Mouse (Mus musculus) kidney, embryonic 15.5 days (tissue): ENCODE data around the gene Rbm20. TPM values are rescaled to one million over a fixed set of nuclear protein-coding genes. Genes with fewer than 3 reads are reported as not detected.

ENCODE experiments used
- ATAC-seq: fragments of 200-750 bp; cut with Nextera tagmentation; replicated peaks from 2 replicates; pipeline ENCODE4 v1.8.0; 2017; ENCODE audit warnings: moderate TSS enrichment; ENCODE audit not compliant: low FRiP score
- H3K27ac ChIP-seq: fragments of 300-500 bp; sonication (generic); 2 replicates; pipeline ENCODE4 v1.5.1; 2015; ENCODE audit warnings: mild to moderate bottlenecking, inconsistent platforms
- H3K27me3 ChIP-seq: fragments of 300-500 bp; sonication (generic); 2 replicates; pipeline ENCODE4 v1.6.1; 2015; ENCODE audit warnings: inconsistent platforms
- H3K36me3 ChIP-seq: fragments of 300-500 bp; sonication (generic); 2 replicates; pipeline ENCODE4 v1.6.1; 2015; ENCODE audit warnings: inconsistent platforms
- H3K4me1 ChIP-seq: fragments of 300-500 bp; sonication (generic); 2 replicates; pipeline ENCODE4 v1.6.1; 2015; ENCODE audit warnings: inconsistent platforms
- H3K4me2 ChIP-seq: fragments of 300-500 bp; sonication (generic); 2 replicates; pipeline ENCODE4 v1.6.1; 2015; ENCODE audit warnings: moderate library complexity, mild to moderate bottlenecking, inconsistent platforms
- H3K4me3 ChIP-seq: fragments of 300-500 bp; sonication (generic); replicated peaks from 2 replicates; pipeline ENCODE4 v1.5.1; 2015; ENCODE audit warnings: mild to moderate bottlenecking, inconsistent platforms
- H3K9ac ChIP-seq: fragments of 300-500 bp; sonication (generic); 2 replicates; pipeline ENCODE4 v1.6.1; 2015; ENCODE audit warnings: mild to moderate bottlenecking, inconsistent platforms
- H3K9me3 ChIP-seq: fragments of 300-500 bp; sonication (generic); replicated peaks from 2 replicates; pipeline ENCODE4 v1.6.1; 2016; ENCODE audit warnings: inconsistent platforms
- WGBS: fragments of 180-500 bp; shearing (Covaris S2); methylation state at CpG from one replicate; pipeline ENCODE4 v1.1.7; 2015; ENCODE audit warnings: mixed read lengths; 5-methylcytosine and 5-hydroxymethylcytosine counted together
- polyA plus RNA-seq: library from polyadenylated mRNA; unstranded; fragments of >200 nt; fragmentation: Nextera tagmentation; extraction: Ambion mirVana; gene quantifications from 2 replicates; pipeline ENCODE4 v1.2.1, GENCODE M21; 2015

Rbm20 gene
- polyA plus RNA-seq, 1 experiment from 2014 or later: 2.9 TPM

- no peaks in the 10 kb centered on the region for H3K27me3 ChIP-seq
- H3K4me1 ChIP-seq: 0 out of 2 replicates have a peak, but pooled peaks cover 2% of the 10 kb centered on the region
- no peak overlapping the region for H3K27ac ChIP-seq
- ATAC-seq: peak; percentile 62; the same call in 1 of the 2 replicates
- H3K9me3 ChIP-seq: no peaks in the 10 kb centered on the region
- 67% methylated on average over 8 of the region's 8 CpGs for WGBS
- no peak overlapping the region for H3K4me3 ChIP-seq
- no peak overlapping the region for H3K4me2 ChIP-seq
- no peak overlapping the region for H3K9ac ChIP-seq
- no peaks in the 10 kb centered on the region for H3K36me3 ChIP-seq
Measured at GRCm38 (mm10) chr19:53762749-53763438, 85.8 kb downstream of the Rbm20 start.

GRCm38 (mm10) chr19:53764688-53765478 is 87.8 kb downstream of the Rbm20 start:
- Histone ChIP-seq H3K9me3 (no peaks in the 10 kb centered on the region), H3K4me3 (no peak overlapping the region), H3K4me1 (peaks cover 5% of the 10 kb centered on the region), H3K9ac (no peak overlapping the region), H3K27me3 (no peaks in the 10 kb centered on the region), H3K27ac (no peak overlapping the region), H3K36me3 (no peaks in the 10 kb centered on the region), H3K4me2 (no peak overlapping the region)
- no peak for ATAC-seq
- WGBS: 83% methylated on average over 7 of the region's 7 CpGs

GRCm38 (mm10) chr19:53768478-53768877 is 91.4 kb downstream of the Rbm20 start:
- Histone ChIP-seq H3K9ac (no peak overlapping the region), H3K4me1 (peaks cover 5% of the 10 kb centered on the region), H3K4me3 (no peak overlapping the region), H3K27me3 (no peaks in the 10 kb centered on the region), H3K4me2 (peak overlapping the region; percentile 40), H3K9me3 (no peaks in the 10 kb centered on the region), H3K36me3 (no peaks in the 10 kb centered on the region), H3K27ac (no peak overlapping the region)
- 27% methylated on average over 3 of the region's 3 CpGs for WGBS
- ATAC-seq: no peak

GRCm38 (mm10) chr19:53773937-53774640 is 97.0 kb downstream of the Rbm20 start:
- peak; percentile 75 for ATAC-seq
- 54% methylated on average over 11 of the region's 11 CpGs for WGBS

GRCm38 (mm10) chr19:53774641-53775350 is 97.7 kb downstream of the Rbm20 start:
- no peak for ATAC-seq
- Histone ChIP-seq H3K36me3 (no peaks in the 10 kb centered on the region), H3K4me3 (no peak overlapping the region), H3K4me1 (peaks cover 11% of the 10 kb centered on the region), H3K27ac (no peak overlapping the region), H3K9ac (no peak overlapping the region), H3K27me3 (no peaks in the 10 kb centered on the region), H3K4me2 (no peak overlapping the region), H3K9me3 (no peaks in the 10 kb centered on the region)
- WGBS: 46% methylated on average over 7 of the region's 7 CpGs

More at GRCm38 (mm10) chr19:53773937-53774640, 97.0 kb downstream of the Rbm20 start:
- H3K9me3 ChIP-seq: no peaks in the 10 kb centered on the region
- no peak overlapping the region for H3K4me2 ChIP-seq
- H3K4me1 ChIP-seq: peaks cover 11% of the 10 kb centered on the region
- peak overlapping the region; percentile 9; the same call in 1 of the 2 replicates for H3K27ac ChIP-seq
- no peaks in the 10 kb centered on the region for H3K27me3 ChIP-seq
- no peak overlapping the region for H3K9ac ChIP-seq
- no peaks in the 10 kb centered on the region for H3K36me3 ChIP-seq
- no peak overlapping the region for H3K4me3 ChIP-seq

DNA sequence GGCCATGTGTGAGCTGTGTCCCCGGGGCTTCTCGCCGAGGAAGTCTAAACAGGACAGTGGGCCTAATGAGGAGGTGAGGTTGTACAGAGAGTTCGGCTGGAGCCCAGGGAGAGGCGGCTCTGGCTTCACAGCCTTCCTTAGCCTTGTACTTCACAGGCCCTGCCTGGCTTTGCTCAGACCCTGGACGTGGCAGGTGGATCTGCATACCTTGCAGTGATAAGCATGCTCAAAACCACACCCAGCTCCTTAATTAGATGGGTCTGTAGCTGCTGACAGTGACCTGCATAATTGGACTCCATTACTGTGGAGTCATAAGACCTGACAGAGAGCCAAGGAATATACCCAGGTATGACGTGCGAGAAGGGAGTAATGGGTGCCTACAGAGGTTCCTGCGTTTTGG is 102.3 kb downstream of the Rbm20 start:
- Histone ChIP-seq H3K9me3 (no peaks in the 10 kb centered on the region), H3K9ac (no peak overlapping the region), H3K4me3 (no peak overlapping the region), H3K4me2 (no peak overlapping the region), H3K27me3 (no peaks in the 10 kb centered on the region), H3K36me3 (no peaks in the 10 kb centered on the region), H3K4me1 (0 out of 2 replicates have a peak, but pooled peaks cover 3% of the 10 kb centered on the region), H3K27ac (no peak overlapping the region)
- ATAC-seq: no peak
- WGBS: 88% methylated on average over 9 of the region's 9 CpGs

DNA sequence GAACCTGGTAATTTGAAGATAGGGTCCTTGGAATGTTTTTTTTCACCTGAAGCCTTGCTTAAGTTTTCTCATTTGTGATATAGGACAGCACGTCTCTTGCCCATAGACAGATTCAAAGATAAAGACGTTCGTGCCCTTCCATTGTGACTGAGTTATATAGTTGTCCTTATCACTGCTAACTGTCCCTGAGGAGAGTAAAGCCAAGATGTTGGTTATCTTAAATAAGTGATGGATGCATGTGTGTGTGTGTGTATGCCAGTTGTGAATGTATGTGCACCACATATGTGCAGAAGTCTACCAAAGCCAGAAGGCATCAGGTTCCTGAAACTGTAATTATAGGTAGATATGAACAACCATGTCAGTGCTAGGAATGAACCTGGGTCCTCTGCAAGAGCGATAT is 102.7 kb downstream of the Rbm20 start:
- WGBS: 93% methylated on average over 4 of the region's 4 CpGs
- H3K36me3 ChIP-seq: no peaks in the 10 kb centered on the region
- H3K27ac ChIP-seq: no peak overlapping the region
- H3K27me3 ChIP-seq: no peaks in the 10 kb centered on the region
- H3K4me2 ChIP-seq: no peak overlapping the region
- H3K4me1 ChIP-seq: no peaks in the 10 kb centered on the region
- no peak for ATAC-seq
- no peaks in the 10 kb centered on the region for H3K9me3 ChIP-seq
- H3K4me3 ChIP-seq: no peak overlapping the region
- no peak overlapping the region for H3K9ac ChIP-seq

- WGBS: 62% methylated on average over 9 of the region's 9 CpGs
Measured at GRCm38 (mm10) chr19:53780752-53781602, 103.9 kb downstream of the Rbm20 start.

GRCm38 (mm10) chr19:53781826-53782225 is 104.7 kb downstream of the Rbm20 start:
- ATAC-seq: no peak
- Histone ChIP-seq H3K9me3 (no peaks in the 10 kb centered on the region), H3K27me3 (no peaks in the 10 kb centered on the region), H3K27ac (no peak overlapping the region), H3K4me3 (no peak overlapping the region), H3K4me1 (peaks cover 16% of the 10 kb centered on the region), H3K4me2 (no peak overlapping the region), H3K9ac (no peak overlapping the region), H3K36me3 (no peaks in the 10 kb centered on the region)
- 80% methylated on average over 7 of the region's 7 CpGs for WGBS

More at GRCm38 (mm10) chr19:53780752-53781602, 103.9 kb downstream of the Rbm20 start:
- ATAC-seq: no peak
- Histone ChIP-seq H3K27ac (no peak overlapping the region), H3K4me2 (no peak overlapping the region), H3K27me3 (no peaks in the 10 kb centered on the region), H3K4me1 (peaks cover 8% of the 10 kb centered on the region), H3K36me3 (no peaks in the 10 kb centered on the region), H3K9ac (no peak overlapping the region), H3K4me3 (no peak overlapping the region), H3K9me3 (no peaks in the 10 kb centered on the region)

DNA sequence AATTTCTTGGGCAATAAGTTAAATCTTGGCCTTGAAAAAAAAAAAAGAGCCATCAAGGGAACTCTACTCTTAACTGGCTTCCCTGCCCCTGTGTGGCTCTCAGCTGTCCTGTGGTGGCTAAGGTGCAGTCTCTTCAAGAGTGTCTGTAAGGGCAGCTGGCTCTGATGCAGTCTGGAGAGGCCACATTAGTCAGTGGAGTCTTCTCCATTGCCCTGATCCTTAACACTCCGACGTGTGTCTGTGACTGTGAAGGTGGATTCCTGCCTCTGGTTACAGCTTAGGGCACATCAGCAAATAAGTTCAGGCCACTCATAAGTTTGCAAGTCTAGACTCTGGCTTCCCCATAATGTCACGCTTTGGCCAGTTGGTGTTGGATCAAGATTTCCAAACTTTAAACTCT is 108.2 kb downstream of the Rbm20 start:
- peaks cover 35% of the 10 kb centered on the region for H3K4me1 ChIP-seq
- no peak overlapping the region for H3K4me2 ChIP-seq
- no peak overlapping the region for H3K9ac ChIP-seq
- no peak overlapping the region for H3K4me3 ChIP-seq
- WGBS: 86% methylated on average over 3 of the region's 3 CpGs
- no peaks in the 10 kb centered on the region for H3K27me3 ChIP-seq
- no peak for ATAC-seq
- no peaks in the 10 kb centered on the region for H3K36me3 ChIP-seq
- H3K27ac ChIP-seq: 0 out of 2 replicates have a peak overlapping the region, but pooled peaks have one; percentile 73
- H3K9me3 ChIP-seq: no peaks in the 10 kb centered on the region

- 41% methylated on average over 2 of the region's 2 CpGs for WGBS
- H3K27ac ChIP-seq: peak overlapping the region; percentile 73
- no peak for ATAC-seq
Measured at GRCm38 (mm10) chr19:53786239-53786638, 109.1 kb downstream of the Rbm20 start.

More at GRCm38 (mm10) chr19:53786239-53786638, 109.1 kb downstream of the Rbm20 start:
- H3K27me3 ChIP-seq: no peaks in the 10 kb centered on the region
- H3K4me1 ChIP-seq: peaks cover 35% of the 10 kb centered on the region
- no peaks in the 10 kb centered on the region for H3K36me3 ChIP-seq
- no peak overlapping the region for H3K4me2 ChIP-seq
- no peak overlapping the region for H3K4me3 ChIP-seq
- no peak overlapping the region for H3K9ac ChIP-seq
- H3K9me3 ChIP-seq: no peaks in the 10 kb centered on the region
